Mouse (Mus musculus): ENCODE measurements around the gene Zglp1. TPM values are rescaled to one million over a fixed set of nuclear protein-coding genes. Genes with fewer than 3 reads are reported as not detected.

Gene Zglp1
- polyA plus RNA-seq (2015; fragmentation: Nextera tagmentation; extraction: Ambion mirVana), result 0.39 and 1.5 TPM in 2 replicates

DNA sequence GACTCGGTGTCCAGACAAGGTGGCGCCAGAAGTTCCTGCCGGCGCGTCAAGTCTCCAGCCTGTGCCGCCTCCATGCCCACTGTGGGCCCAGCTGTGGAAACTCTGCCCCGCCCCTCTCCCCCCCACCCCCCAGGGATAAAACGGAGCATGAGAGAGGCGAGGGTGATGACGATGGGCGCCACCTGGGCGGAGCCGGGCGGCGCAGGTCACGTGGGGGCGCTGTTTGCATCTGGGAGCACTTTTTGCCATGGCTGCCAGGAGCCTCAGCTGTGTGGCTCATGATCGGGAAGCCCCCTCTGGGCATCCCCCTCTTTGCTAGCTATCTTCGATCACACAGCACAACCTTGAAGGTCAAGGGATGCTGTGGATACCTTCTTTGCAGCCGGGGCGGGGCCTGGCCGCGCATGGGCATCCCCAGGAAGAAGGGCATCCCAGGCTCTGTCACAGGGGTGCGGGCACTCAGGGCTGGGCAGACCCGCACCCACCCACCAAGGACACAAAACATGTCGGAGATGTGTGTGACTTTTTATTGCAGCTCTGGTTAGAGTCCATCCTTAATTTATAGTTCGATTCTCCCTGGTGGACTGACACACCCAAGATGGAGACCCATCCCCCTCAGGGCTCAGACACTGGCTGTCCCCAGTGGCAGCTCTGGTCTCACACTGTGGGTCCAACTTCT, at the start of gene Zglp1:
Gene Zglp1 (minus strand): TSS at position 88 of the 679 bp plus-strand sequence.
- no peak for ATAC-seq (ENCODE audit: insufficient number of reproducible peaks, low FRiP score, low TSS enrichment, low read depth)
- 87% methylated on average over 27 of the region's 27 CpGs for WGBS
- no peaks in the 10 kb centered on the region for H3K9me3 ChIP-seq (replicated peaks)
- H3K4me2 ChIP-seq (replicated peaks), result no peak within 1 kb of the TSS
- H3K36me3 ChIP-seq, result peaks cover 44% of the 10 kb centered on the region
- H3K27ac ChIP-seq (replicated peaks), result no peak within 1 kb of the TSS
- peaks cover 4% of the 10 kb centered on the region; the same call in 1 of the 2 replicates for H3K4me1 ChIP-seq
- H3K4me3 ChIP-seq (replicated peaks), result no peak within 1 kb of the TSS
- H3K27me3 ChIP-seq, result no peaks in the 10 kb centered on the region
- H3K9ac ChIP-seq, result no peak within 1 kb of the TSS

DNA sequence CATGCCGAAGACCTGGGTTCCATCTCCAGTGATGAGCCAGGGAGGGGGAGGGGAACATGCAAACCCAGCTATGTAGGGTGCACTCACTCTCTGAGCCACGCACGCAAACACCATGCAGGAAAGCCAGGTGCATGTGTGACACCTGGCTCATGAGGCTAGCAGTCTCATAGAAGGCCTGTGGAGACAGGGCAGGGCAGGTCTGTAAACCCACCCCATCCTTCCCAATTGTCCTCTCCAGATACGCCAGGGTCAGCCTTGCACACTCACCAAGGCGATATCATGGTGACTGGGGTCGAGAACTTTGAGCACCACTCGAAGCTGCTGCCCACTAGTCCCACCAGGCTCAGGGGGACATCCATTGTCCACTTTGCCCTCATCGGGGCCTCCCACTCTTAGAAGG, 48.2 kb upstream of the Zglp1 start:
- Histone ChIP-seq H3K9me3 (replicated peaks) (no peaks in the 10 kb centered on the region), H3K36me3 (0 out of 2 replicates have a peak, but pooled peaks cover 14% of the 10 kb centered on the region), H3K4me3 (replicated peaks) (no peak overlapping the region), H3K27ac (replicated peaks) (no peak overlapping the region), H3K4me1 (no peaks in the 10 kb centered on the region), H3K4me2 (replicated peaks) (no peak overlapping the region), H3K27me3 (no peaks in the 10 kb centered on the region), H3K9ac (no peak overlapping the region)
- WGBS, result 86% methylated on average over 8 of the region's 8 CpGs
- no peak for ATAC-seq (ENCODE audit: insufficient number of reproducible peaks, low FRiP score, low TSS enrichment, low read depth)

DNA sequence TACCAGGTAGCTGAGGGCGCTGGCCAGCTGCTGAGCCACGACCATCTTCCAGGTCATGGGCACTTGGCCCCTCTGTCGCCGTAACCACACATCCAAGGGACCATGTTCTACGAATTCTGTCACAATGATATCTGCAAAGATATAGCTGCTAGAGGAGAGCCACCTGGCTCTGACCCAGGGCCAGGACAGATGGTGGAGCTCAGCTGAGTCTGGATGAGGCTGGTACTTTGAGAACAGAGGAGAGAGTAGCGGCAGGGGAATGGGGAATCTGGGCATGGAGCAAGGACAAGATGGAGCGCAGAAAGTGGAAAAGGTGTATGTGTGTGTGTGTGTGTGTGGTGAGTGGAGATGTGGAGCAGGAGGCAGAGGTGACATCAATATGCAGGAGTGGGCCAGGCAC, 47.3 kb upstream of the Zglp1 start:
- H3K9ac ChIP-seq, result no peak overlapping the region
- ATAC-seq (ENCODE audit: insufficient number of reproducible peaks, low FRiP score, low TSS enrichment, low read depth), result no peak
- 0 out of 2 replicates have a peak, but pooled peaks cover 10% of the 10 kb centered on the region for H3K36me3 ChIP-seq
- H3K9me3 ChIP-seq (replicated peaks), result no peaks in the 10 kb centered on the region
- no peaks in the 10 kb centered on the region for H3K27me3 ChIP-seq
- WGBS, result 86% methylated on average over 7 of the region's 7 CpGs
- no peaks in the 10 kb centered on the region for H3K4me1 ChIP-seq
- no peak overlapping the region for H3K4me3 ChIP-seq (replicated peaks)
- H3K4me2 ChIP-seq (replicated peaks), result no peak overlapping the region
- H3K27ac ChIP-seq (replicated peaks), result no peak overlapping the region

- H3K9me3 ChIP-seq (replicated peaks), result no peaks in the 10 kb centered on the region
- no peak overlapping the region for H3K4me3 ChIP-seq (replicated peaks)
- no peak overlapping the region for H3K27ac ChIP-seq (replicated peaks)
- 88% methylated on average over 6 of the region's 6 CpGs for WGBS
- no peaks in the 10 kb centered on the region for H3K27me3 ChIP-seq
- H3K4me1 ChIP-seq, result no peaks in the 10 kb centered on the region
- no peak overlapping the region for H3K9ac ChIP-seq
- no peak for ATAC-seq (ENCODE audit: insufficient number of reproducible peaks, low FRiP score, low TSS enrichment, low read depth)
- H3K4me2 ChIP-seq (replicated peaks), result no peak overlapping the region
- 0 out of 2 replicates have a peak, but pooled peaks cover 13% of the 10 kb centered on the region for H3K36me3 ChIP-seq
Observed at GRCm38 (mm10) chr9:21113751-21114150, 46.9 kb upstream of the Zglp1 start.

DNA sequence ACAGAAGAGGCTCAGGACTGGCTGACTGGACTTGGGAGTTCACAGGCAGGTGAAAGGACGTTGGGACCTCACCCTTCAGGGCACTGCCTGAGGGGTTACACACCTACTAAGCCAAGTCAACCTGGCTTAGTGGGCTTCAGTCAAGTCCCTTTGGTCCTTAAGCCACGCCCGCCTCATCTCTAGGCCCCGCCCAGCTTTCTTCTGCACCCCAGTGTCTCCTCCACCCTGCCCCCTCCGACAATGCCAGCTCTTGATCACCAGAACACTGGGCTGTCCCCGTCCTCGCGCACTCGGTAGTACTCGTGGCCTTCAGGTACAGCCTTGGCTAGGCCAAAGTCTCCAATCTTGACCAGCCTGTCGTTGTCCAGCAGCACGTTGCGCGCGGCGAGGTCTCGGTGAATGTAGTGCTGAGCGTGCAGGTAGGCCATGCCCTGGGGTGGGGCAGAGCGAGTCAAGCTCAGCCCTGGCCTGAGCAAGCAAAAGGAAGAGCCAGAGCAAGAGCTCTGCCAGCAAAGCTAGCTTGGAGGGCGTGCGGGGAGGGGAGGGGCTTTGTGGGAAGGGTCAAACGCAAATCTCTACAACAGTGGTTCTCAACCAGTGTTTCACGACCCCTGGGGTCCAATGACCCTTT, 40.8 kb upstream of the Zglp1 start:
- Histone ChIP-seq H3K4me1 (no peaks in the 10 kb centered on the region), H3K27me3 (no peaks in the 10 kb centered on the region), H3K27ac (replicated peaks) (no peak overlapping the region), H3K4me2 (replicated peaks) (no peak overlapping the region), H3K9ac (no peak overlapping the region), H3K4me3 (replicated peaks) (no peak overlapping the region), H3K9me3 (replicated peaks) (no peaks in the 10 kb centered on the region), H3K36me3 (peaks cover 13% of the 10 kb centered on the region; the same call in 1 of the 2 replicates)
- 50% methylated on average over 23 of the region's 23 CpGs for WGBS
- no peak for ATAC-seq (ENCODE audit: insufficient number of reproducible peaks, low FRiP score, low TSS enrichment, low read depth)

DNA sequence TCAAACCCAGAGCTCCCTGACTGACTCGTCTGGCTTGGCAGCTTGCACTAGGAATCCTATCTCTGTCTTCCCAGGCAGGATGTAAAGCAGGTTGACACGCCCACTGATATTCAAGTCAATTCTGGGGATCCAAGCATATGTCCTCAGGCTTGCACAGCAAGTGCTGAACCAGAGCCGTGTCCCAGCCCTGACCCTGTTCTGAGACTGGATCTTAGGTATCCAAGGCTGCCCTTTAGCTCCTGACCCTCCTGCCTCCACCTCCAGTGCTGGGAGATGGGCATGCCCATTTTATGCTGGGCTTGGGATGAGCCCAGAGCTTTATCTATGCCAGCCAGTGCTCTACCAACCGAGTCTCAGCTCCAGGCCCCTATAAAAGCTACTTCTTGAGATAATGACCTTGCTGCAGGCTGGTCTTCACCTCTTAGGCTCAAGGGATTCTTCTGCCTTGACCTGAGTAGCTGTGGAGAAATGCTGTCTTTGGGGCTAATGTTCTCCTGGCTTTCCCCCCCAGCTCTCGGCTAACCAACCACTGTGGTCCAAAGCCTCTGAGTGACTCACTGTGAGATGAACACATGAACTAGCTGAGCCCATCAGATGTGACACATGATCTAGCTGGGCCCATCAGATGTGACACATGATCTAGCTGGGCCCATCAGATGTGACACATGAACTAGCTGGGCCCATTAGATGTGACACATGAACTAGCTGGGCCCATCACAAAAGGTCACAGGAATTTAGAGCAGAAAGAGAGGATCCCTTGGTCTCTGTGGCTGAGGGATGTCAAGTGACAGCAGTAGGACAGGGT, 39.1 kb upstream of the Zglp1 start:
- Histone ChIP-seq H3K4me1 (no peaks in the 10 kb centered on the region), H3K4me2 (replicated peaks) (no peak overlapping the region), H3K36me3 (peaks cover 13% of the 10 kb centered on the region; the same call in 1 of the 2 replicates), H3K9me3 (replicated peaks) (no peaks in the 10 kb centered on the region), H3K27ac (replicated peaks) (no peak overlapping the region), H3K9ac (no peak overlapping the region), H3K4me3 (replicated peaks) (no peak overlapping the region), H3K27me3 (no peaks in the 10 kb centered on the region)
- WGBS, result 69% methylated on average over 5 of the region's 5 CpGs
- no peak for ATAC-seq (ENCODE audit: insufficient number of reproducible peaks, low FRiP score, low TSS enrichment, low read depth)

DNA sequence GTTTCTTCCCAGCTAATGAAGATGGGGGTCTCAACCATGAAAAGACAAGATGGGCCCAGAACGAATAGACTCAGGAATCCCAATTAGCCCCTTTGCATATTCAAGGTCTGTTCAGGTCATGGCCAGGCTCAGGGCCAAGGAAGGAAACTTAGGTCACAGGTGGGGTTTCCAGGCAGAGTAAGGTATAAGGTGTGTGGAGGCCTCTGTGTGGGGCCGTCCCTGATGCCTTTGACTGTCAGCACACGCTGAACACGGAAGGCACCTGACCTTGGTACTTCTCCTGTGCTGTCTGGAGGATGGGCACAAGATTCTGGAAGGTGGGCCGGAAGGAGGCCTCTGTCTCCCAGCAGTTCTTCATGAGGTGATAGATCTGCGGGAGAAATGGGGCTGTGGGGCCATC, 37.9 kb upstream of the Zglp1 start:
- no peak overlapping the region for H3K9ac ChIP-seq
- H3K27ac ChIP-seq (replicated peaks), result no peak overlapping the region
- no peaks in the 10 kb centered on the region for H3K9me3 ChIP-seq (replicated peaks)
- H3K36me3 ChIP-seq, result peaks cover 13% of the 10 kb centered on the region; the same call in 1 of the 2 replicates
- 88% methylated on average over 6 of the region's 6 CpGs for WGBS
- H3K4me3 ChIP-seq (replicated peaks), result no peak overlapping the region
- no peak overlapping the region for H3K4me2 ChIP-seq (replicated peaks)
- H3K27me3 ChIP-seq, result no peaks in the 10 kb centered on the region
- peaks cover 3% of the 10 kb centered on the region for H3K4me1 ChIP-seq
- no peak for ATAC-seq (ENCODE audit: insufficient number of reproducible peaks, low FRiP score, low TSS enrichment, low read depth)

GRCm38 (mm10) chr9:21102076-21102475, 35.2 kb upstream of the Zglp1 start:
- Histone ChIP-seq H3K36me3 (peaks cover 9% of the 10 kb centered on the region; the same call in 1 of the 2 replicates), H3K9me3 (replicated peaks) (no peaks in the 10 kb centered on the region), H3K27me3 (no peaks in the 10 kb centered on the region), H3K4me1 (peaks cover 3% of the 10 kb centered on the region), H3K4me2 (replicated peaks) (no peak overlapping the region), H3K27ac (replicated peaks) (no peak overlapping the region), H3K9ac (no peak overlapping the region), H3K4me3 (replicated peaks) (no peak overlapping the region)
- no peak for ATAC-seq (ENCODE audit: insufficient number of reproducible peaks, low FRiP score, low TSS enrichment, low read depth)
- WGBS, result 88% methylated on average over 2 of the region's 2 CpGs

DNA sequence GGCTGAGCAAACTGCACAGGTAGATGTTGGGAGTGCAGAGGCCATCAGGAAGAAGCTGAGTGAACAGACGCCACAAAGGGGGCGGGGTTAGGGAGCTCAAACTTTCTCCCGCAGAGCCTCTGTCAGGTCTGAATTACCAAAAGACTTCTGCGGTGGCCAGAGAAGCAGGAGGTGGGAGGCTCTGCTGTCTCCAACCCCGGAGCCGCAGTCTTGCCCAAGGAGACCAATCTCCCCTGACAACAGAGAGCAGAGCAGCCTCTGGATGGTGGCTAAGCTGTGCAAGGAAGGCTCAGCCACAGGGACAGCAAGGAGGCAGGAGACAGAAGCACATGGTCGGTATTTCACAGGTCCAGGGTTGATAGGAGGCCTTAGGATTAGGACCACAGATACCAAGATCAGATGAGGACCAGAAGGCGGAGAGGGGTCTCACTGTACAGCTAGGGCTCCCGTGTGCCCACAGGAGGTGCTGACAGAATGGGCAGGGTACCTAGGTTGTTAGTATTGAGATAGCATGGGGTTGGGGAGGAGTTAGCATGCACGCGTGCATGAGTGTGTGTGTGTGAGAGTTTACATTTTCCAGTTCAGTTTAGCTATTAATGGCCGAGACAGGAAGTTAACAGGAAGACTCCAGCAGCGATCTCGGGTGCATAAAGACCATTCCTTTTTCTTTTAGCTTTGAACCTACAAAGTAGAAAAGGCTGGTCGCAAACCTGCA, 33.7 kb upstream of the Zglp1 start:
- Histone ChIP-seq H3K4me3 (replicated peaks) (no peak overlapping the region), H3K36me3 (no peaks in the 10 kb centered on the region), H3K4me2 (replicated peaks) (no peak overlapping the region), H3K27me3 (no peaks in the 10 kb centered on the region), H3K9me3 (replicated peaks) (no peaks in the 10 kb centered on the region), H3K9ac (no peak overlapping the region), H3K4me1 (peaks cover 3% of the 10 kb centered on the region), H3K27ac (replicated peaks) (no peak overlapping the region)
- 38% methylated on average over 15 of the region's 15 CpGs for WGBS
- no peak for ATAC-seq (ENCODE audit: insufficient number of reproducible peaks, low FRiP score, low TSS enrichment, low read depth)

GRCm38 (mm10) chr9:21097793-21098192, 30.9 kb upstream of the Zglp1 start:
- Histone ChIP-seq H3K4me1 (peaks cover 3% of the 10 kb centered on the region), H3K4me2 (replicated peaks) (no peak overlapping the region), H3K27me3 (no peaks in the 10 kb centered on the region), H3K4me3 (replicated peaks) (no peak overlapping the region), H3K27ac (replicated peaks) (no peak overlapping the region), H3K9me3 (replicated peaks) (no peaks in the 10 kb centered on the region), H3K9ac (no peak overlapping the region), H3K36me3 (no peaks in the 10 kb centered on the region)
- no peak for ATAC-seq (ENCODE audit: insufficient number of reproducible peaks, low FRiP score, low TSS enrichment, low read depth)
- WGBS, result 74% methylated on average over 8 of the region's 8 CpGs

GRCm38 (mm10) chr9:21095958-21096357, 29.1 kb upstream of the Zglp1 start:
- Histone ChIP-seq H3K9ac (no peak overlapping the region), H3K4me1 (peaks cover 4% of the 10 kb centered on the region), H3K36me3 (no peaks in the 10 kb centered on the region), H3K4me2 (replicated peaks) (no peak overlapping the region), H3K4me3 (replicated peaks) (no peak overlapping the region), H3K9me3 (replicated peaks) (no peaks in the 10 kb centered on the region), H3K27me3 (no peaks in the 10 kb centered on the region), H3K27ac (replicated peaks) (no peak overlapping the region)
- WGBS, result 82% methylated on average over 4 of the region's 4 CpGs
- no peak for ATAC-seq (ENCODE audit: insufficient number of reproducible peaks, low FRiP score, low TSS enrichment, low read depth)
